Mouse (Mus musculus): ENCODE measurements around the gene Tbx3. TPM values are rescaled to one million over a fixed set of nuclear protein-coding genes. Genes with fewer than 3 reads are reported as not detected.

The Tbx3 gene
- total RNA-seq, 1 experiment: 47.9 TPM

DNA sequence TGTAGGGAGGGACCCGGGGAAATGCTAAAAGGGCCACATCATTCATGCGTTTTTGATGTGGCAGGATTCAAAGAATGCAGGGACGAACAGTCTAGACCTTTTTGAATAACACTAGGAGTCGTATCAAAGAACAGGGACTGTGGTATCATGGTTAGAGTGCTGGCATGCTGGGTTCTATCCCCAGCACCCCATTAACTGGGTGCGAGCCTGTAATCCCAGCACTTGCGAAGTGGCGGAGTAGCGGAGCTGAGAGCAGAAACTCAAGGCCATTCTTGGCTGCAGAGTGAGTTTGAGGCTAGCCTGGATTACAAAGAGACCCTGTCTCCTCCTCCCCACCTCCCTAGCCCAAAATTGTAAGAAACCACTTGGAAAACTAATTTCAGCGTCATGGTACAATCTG is 44.3 kb upstream of the Tbx3 start:
- no peak for DNase-seq (ENCODE audit: low read depth, low spot score)
- in situ Hi-C loops (cut with MboI; ENCODE audit: low sequenced_read_pairs in 2 of 2, unreplicated experiment in 2 of 2): no loop called here

DNA sequence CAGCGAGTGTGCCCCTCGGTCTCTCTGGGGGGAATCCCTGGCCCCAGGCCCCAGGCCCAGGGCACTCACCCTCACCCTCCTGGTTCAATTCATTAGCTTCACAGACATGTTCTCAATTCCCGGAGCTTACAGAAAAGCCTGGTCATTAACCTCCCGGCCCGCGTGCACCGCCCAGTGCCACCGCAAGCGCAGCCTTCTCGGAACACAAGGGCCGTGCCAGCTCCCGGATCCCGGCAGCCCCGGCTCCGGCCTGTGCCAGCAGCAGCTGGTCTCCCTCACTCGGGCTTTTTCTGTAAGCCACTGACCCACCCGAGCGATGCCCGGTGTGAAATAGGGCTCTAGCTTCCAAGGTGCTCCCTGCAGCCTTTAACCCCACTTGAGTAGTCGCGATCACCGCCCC is 43.8 kb upstream of the Tbx3 start:
- H3K4me3 ChIP-seq (ENCODE audit: insufficient read depth in 1 of 2, low read depth in 1 of 2, low read length in 2 of 2, poor library complexity in 1 of 2, severe bottlenecking in 1 of 2): peak overlapping the region in 1 of 2 experiments; percentile 55; a peak in 2 of 4 replicates
- no peaks in the 10 kb centered on the region for H3K36me3 ChIP-seq (ENCODE audit: control insufficient read depth, insufficient read depth, low read length, poor library complexity, severe bottlenecking)
- H3K27ac ChIP-seq (ENCODE audit: insufficient read depth, low read depth, low read length, poor library complexity, severe bottlenecking): no peak overlapping the region
- DNase-seq (ENCODE audit: low read depth, low spot score): no peak
- in situ Hi-C loops (cut with MboI; ENCODE audit: low sequenced_read_pairs in 2 of 2, unreplicated experiment in 2 of 2): no loop called here
- peak overlapping the region; percentile 66 for H3K9ac ChIP-seq (ENCODE audit: insufficient read depth, low read depth, low read length, poor library complexity, severe bottlenecking)
- no peaks in the 10 kb centered on the region for H3K9me3 ChIP-seq (ENCODE audit: control insufficient read depth, insufficient read depth, low read depth, low read length)
- peaks cover 6 to 20% of the 10 kb centered on the region in 2 experiments for H3K4me1 ChIP-seq (ENCODE audit: control insufficient read depth in 2 of 2, insufficient read depth in 2 of 2, low read length in 2 of 2, poor library complexity in 1 of 2)
- TF ChIP-seq HCFC1 (IDR thresholded peaks at IDR 0.05; ENCODE audit: borderline replicate concordance, insufficient read depth, low read length): no peak
- TF ChIP-seq ZNF384 (IDR thresholded peaks at IDR 0.05; ENCODE audit: low read depth, low read length): no peak
- TF ChIP-seq CHD2 (IDR thresholded peaks at IDR 0.05; ENCODE audit: low read depth, low read length): no peak
- TF ChIP-seq MAFK (IDR thresholded peaks at IDR 0.05; ENCODE audit: insufficient read depth, low read depth, low read length): no peak
- TF ChIP-seq ZC3H11A (IDR thresholded peaks at IDR 0.05; ENCODE audit: borderline replicate concordance, low read depth, low read length): no peak

More for the DNA sequence above, 44.3 kb upstream of the Tbx3 start:
- TF ChIP-seq HCFC1 (IDR thresholded peaks at IDR 0.05; ENCODE audit: borderline replicate concordance, insufficient read depth, low read length): no peak
- no peak for TF ChIP-seq ZC3H11A (IDR thresholded peaks at IDR 0.05; ENCODE audit: borderline replicate concordance, low read depth, low read length)
- no peak for TF ChIP-seq CHD2 (IDR thresholded peaks at IDR 0.05; ENCODE audit: low read depth, low read length)
- TF ChIP-seq MAFK (IDR thresholded peaks at IDR 0.05; ENCODE audit: insufficient read depth, low read depth, low read length): no peak
- no peak for TF ChIP-seq ZNF384 (IDR thresholded peaks at IDR 0.05; ENCODE audit: low read depth, low read length)
- peak overlapping the region; percentile 66; the same call in 1 of the 2 replicates for H3K9ac ChIP-seq (ENCODE audit: insufficient read depth, low read depth, low read length, poor library complexity, severe bottlenecking)
- H3K9me3 ChIP-seq (ENCODE audit: control insufficient read depth, insufficient read depth, low read depth, low read length): no peaks in the 10 kb centered on the region
- no peaks in the 10 kb centered on the region for H3K36me3 ChIP-seq (ENCODE audit: control insufficient read depth, insufficient read depth, low read length, poor library complexity, severe bottlenecking)
- no peak overlapping the region for H3K27ac ChIP-seq (ENCODE audit: insufficient read depth, low read depth, low read length, poor library complexity, severe bottlenecking)
- H3K4me1 ChIP-seq (ENCODE audit: control insufficient read depth in 2 of 2, insufficient read depth in 2 of 2, low read length in 2 of 2, poor library complexity in 1 of 2): peaks cover 6 to 20% of the 10 kb centered on the region in 2 experiments
- H3K4me3 ChIP-seq (ENCODE audit: insufficient read depth in 1 of 2, low read depth in 1 of 2, low read length in 2 of 2, poor library complexity in 1 of 2, severe bottlenecking in 1 of 2): no peak overlapping the region

DNA sequence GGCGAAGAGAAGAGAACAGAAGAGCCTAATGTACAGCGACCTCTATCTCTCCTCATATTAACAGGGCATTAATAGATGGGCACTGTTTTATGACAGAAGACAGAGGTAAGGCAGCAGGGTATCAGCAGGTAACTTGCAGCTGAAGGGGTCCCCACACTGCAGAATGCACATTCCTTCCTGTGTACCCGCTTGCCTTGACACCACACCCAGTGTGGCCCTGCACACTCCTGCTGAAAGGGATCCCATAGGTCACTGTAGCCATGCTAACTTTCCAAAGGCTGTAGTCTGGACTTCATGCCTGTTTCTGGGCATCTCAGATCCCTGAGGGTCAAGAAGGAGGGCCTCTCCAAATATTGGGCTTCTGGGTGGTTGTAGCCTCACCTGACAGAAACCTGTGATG is 42.4 kb upstream of the Tbx3 start:
- in situ Hi-C loops (cut with MboI; ENCODE audit: low sequenced_read_pairs in 2 of 2, unreplicated experiment in 2 of 2): no loop called here
- no peak overlapping the region for H3K4me3 ChIP-seq (ENCODE audit: insufficient read depth in 1 of 2, low read depth in 1 of 2, low read length in 2 of 2, poor library complexity in 1 of 2, severe bottlenecking in 1 of 2)
- no peak overlapping the region for H3K27ac ChIP-seq (ENCODE audit: insufficient read depth, low read depth, low read length, poor library complexity, severe bottlenecking)
- H3K9ac ChIP-seq (ENCODE audit: insufficient read depth, low read depth, low read length, poor library complexity, severe bottlenecking): no peak overlapping the region
- H3K36me3 ChIP-seq (ENCODE audit: control insufficient read depth, insufficient read depth, low read length, poor library complexity, severe bottlenecking): no peaks in the 10 kb centered on the region
- no peak for DNase-seq (ENCODE audit: low read depth, low spot score)
- TF ChIP-seq ZC3H11A (IDR thresholded peaks at IDR 0.05; ENCODE audit: borderline replicate concordance, low read depth, low read length) (no peak), ZNF384 (IDR thresholded peaks at IDR 0.05; ENCODE audit: low read depth, low read length) (no peak), MAFK (IDR thresholded peaks at IDR 0.05; ENCODE audit: insufficient read depth, low read depth, low read length) (no peak), CHD2 (IDR thresholded peaks at IDR 0.05; ENCODE audit: low read depth, low read length) (no peak), HCFC1 (IDR thresholded peaks at IDR 0.05; ENCODE audit: borderline replicate concordance, insufficient read depth, low read length) (no peak)
- peaks cover 6 to 20% of the 10 kb centered on the region in 2 experiments for H3K4me1 ChIP-seq (ENCODE audit: control insufficient read depth in 2 of 2, insufficient read depth in 2 of 2, low read length in 2 of 2, poor library complexity in 1 of 2)
- no peaks in the 10 kb centered on the region for H3K9me3 ChIP-seq (ENCODE audit: control insufficient read depth, insufficient read depth, low read depth, low read length)

DNA sequence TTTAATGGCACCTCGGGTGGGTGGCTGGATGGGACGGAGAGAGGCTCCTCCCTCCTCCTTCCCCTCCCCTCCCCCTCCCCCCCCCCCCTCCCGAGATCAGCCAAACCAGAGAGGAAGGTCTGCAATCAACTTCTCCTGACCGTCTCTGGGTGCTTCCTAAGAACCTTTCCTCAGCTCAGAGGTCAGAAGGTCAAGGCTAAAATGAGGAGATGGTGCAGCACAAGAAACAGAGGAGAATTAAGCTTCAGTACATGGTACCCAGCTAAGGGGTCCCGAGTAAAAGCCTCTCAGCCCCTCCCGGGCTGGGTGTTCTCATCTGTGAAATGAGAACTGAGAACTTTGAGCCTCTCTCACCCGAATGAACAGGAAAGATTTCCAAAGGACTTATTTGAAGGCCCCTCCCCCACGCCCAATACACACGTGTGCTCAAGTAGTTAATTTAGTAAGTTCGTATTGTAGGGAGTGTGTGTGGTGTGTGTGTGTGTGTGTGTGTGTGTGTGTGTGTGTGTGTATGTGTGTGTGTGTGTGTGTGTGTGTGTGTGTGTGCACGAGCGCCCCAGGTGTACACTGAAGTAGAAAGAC is 41.6 kb upstream of the Tbx3 start:
- no peaks in the 10 kb centered on the region for H3K9me3 ChIP-seq (ENCODE audit: control insufficient read depth, insufficient read depth, low read depth, low read length)
- in situ Hi-C loops (cut with MboI; ENCODE audit: low sequenced_read_pairs in 2 of 2, unreplicated experiment in 2 of 2): no loop called here
- no peak overlapping the region for H3K27ac ChIP-seq (ENCODE audit: insufficient read depth, low read depth, low read length, poor library complexity, severe bottlenecking)
- H3K4me1 ChIP-seq (ENCODE audit: control insufficient read depth in 2 of 2, insufficient read depth in 2 of 2, low read length in 2 of 2, poor library complexity in 1 of 2): peaks cover 6 to 20% of the 10 kb centered on the region in 2 experiments
- H3K9ac ChIP-seq (ENCODE audit: insufficient read depth, low read depth, low read length, poor library complexity, severe bottlenecking): peak overlapping the region; percentile 18; the same call in 1 of the 2 replicates
- no peak overlapping the region for H3K4me3 ChIP-seq (ENCODE audit: insufficient read depth in 1 of 2, low read depth in 1 of 2, low read length in 2 of 2, poor library complexity in 1 of 2, severe bottlenecking in 1 of 2)
- no peak for DNase-seq (ENCODE audit: low read depth, low spot score)
- no peaks in the 10 kb centered on the region for H3K36me3 ChIP-seq (ENCODE audit: control insufficient read depth, insufficient read depth, low read length, poor library complexity, severe bottlenecking)
- TF ChIP-seq ZNF384 (IDR thresholded peaks at IDR 0.05; ENCODE audit: low read depth, low read length) (no peak), HCFC1 (IDR thresholded peaks at IDR 0.05; ENCODE audit: borderline replicate concordance, insufficient read depth, low read length) (no peak)

DNA sequence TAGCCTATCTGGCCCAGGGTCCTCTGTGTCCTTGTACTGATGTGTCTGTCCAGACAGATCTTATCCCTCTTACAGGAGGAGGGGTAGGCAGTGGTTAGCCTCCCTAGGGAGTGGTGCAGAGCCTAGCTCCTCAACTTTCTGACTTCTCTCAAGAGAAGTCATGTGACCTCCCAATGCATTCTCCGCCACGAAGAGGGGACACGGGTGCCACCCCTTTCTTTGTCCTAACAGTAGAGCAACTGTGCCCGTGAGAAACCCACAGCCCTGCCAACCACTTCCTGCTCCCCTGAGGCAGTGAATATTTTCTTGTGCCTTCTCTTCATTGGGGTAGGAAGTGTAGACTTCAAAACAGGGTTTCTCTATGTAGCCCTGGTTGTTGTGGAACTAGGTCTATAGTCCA is 36.9 kb upstream of the Tbx3 start:
- H3K9ac ChIP-seq (ENCODE audit: insufficient read depth, low read depth, low read length, poor library complexity, severe bottlenecking): no peak overlapping the region
- H3K9me3 ChIP-seq (ENCODE audit: control insufficient read depth, insufficient read depth, low read depth, low read length): no peaks in the 10 kb centered on the region
- TF ChIP-seq CHD2 (IDR thresholded peaks at IDR 0.05; ENCODE audit: low read depth, low read length): no peak
- no peak for TF ChIP-seq ZNF384 (IDR thresholded peaks at IDR 0.05; ENCODE audit: low read depth, low read length)
- no peak for TF ChIP-seq MAFK (IDR thresholded peaks at IDR 0.05; ENCODE audit: insufficient read depth, low read depth, low read length)
- TF ChIP-seq ZC3H11A (IDR thresholded peaks at IDR 0.05; ENCODE audit: borderline replicate concordance, low read depth, low read length): no peak
- TF ChIP-seq HCFC1 (IDR thresholded peaks at IDR 0.05; ENCODE audit: borderline replicate concordance, insufficient read depth, low read length): no peak
- DNase-seq (ENCODE audit: low read depth, low spot score): no peak
- in situ Hi-C loops (cut with MboI; ENCODE audit: low sequenced_read_pairs in 2 of 2, unreplicated experiment in 2 of 2): no loop called here
- peaks cover 4 to 16% of the 10 kb centered on the region in 2 experiments; a peak in 3 of 4 replicates for H3K4me1 ChIP-seq (ENCODE audit: control insufficient read depth in 2 of 2, insufficient read depth in 2 of 2, low read length in 2 of 2, poor library complexity in 1 of 2)
- H3K27ac ChIP-seq (ENCODE audit: insufficient read depth, low read depth, low read length, poor library complexity, severe bottlenecking): no peak overlapping the region
- H3K36me3 ChIP-seq (ENCODE audit: control insufficient read depth, insufficient read depth, low read length, poor library complexity, severe bottlenecking): no peaks in the 10 kb centered on the region
- H3K4me3 ChIP-seq (ENCODE audit: insufficient read depth in 1 of 2, low read depth in 1 of 2, low read length in 2 of 2, poor library complexity in 1 of 2, severe bottlenecking in 1 of 2): no peak overlapping the region
